Mouse (Mus musculus) embryonic fibroblast, embryonic 13.5 days (primary cell): ENCODE measurements around the gene Surf6.

Experiments
- CTCF ChIP-seq: IDR thresholded peaks from 2 replicates; pipeline ENCODE4 v1.5.1; 2011; ENCODE audit warnings: mild to moderate bottlenecking, control low read depth, low read length, moderate library complexity, borderline replicate concordance; ENCODE audit not compliant: insufficient read depth
- POLR2A ChIP-seq: IDR thresholded peaks from 2 replicates; pipeline ENCODE4 v1.6.1; 2011; ENCODE audit warnings: low read depth, mild to moderate bottlenecking, control low read depth, low read length, moderate library complexity

GRCm38 (mm10) chr2:26913416-26914147, 10.9 kb upstream of the Surf6 start:
- no peak for TF ChIP-seq CTCF
- TF ChIP-seq POLR2A = peak; percentile 9; the same call in 1 of the 2 replicates
